Mouse (Mus musculus) T-cell, adult 2 months (primary cell): Measurements from ENCODE around the gene Igsf21.

Experiments used
- DNase-seq: peaks from one replicate; pipeline ENCODE4 v3.0.0; 2022; ENCODE audit warnings: low spot score

The Igsf21 gene

DNA sequence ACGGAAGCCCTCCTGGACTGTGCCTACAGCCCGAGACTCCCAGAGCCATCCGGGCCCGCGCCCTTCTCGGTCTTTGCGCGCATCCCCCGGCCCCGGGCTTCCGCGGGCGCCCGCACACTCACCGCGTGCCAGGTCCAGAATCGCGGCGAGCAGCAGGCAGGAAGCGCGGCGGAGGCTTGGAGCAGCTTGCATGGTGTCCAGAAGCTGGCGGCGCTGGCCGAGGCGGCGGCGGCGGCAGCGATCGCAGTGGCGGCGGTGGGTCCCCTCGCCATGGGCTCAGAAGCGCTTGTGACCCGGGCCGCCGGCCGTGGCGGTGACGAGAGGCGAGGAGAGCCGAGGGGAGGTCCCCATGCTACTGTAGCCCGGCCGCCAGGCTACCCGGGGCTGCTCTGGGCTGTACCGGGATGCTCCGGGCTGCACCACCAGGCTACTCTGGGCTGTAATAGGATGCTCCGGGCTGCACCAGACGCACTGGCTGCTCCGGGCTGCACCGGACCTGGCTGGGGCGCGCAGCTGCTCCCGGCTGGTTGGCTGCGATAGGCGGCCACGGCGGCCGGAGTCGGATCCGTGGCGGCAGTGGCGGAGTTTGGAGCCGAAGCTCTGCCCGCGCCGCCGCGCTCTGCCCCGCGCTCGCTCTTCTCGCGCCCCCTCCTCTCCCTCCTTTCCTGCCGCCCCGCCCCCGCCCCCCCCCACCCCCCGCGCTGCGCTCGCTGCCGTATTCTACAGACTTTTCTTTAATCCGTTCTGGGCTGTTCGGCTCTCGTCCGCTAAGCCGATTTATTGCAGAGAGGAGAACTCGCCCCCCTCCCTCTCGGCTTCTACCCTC is at the start of gene Igsf21:
TSS of gene Igsf21 (minus strand) at position 605 of the 826 bp plus-strand sequence.
- no peak for DNase-seq

DNA sequence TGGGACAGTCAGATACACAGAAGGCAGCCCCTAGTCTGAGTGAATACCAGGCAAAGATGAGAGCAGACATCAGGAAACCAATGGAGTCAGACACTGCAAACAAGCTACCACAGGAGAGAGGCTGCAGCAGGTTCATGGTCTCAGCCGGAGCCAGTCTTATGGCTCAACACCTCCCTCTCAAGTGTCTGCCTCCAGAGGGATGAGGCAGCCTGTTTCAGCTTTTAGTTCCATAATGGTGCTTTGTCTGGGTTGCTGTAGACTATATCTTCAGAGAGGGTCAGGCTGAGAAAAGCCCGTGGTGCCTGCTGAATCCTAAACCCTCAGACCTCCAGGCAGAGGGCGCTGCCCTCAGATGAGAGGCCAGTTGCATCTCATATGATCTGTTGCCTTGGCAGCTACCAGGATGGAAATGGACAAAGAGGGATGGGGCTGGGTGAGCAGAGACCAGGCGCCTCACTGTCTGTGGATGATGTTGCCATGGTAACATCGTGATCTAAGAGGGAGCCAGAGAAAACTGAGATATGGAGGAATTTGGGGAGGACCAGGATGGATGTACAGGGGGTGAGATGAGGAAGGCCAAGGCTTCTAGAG is 39.2 kb upstream of the Igsf21 start:
- DNase-seq = no peak

DNA sequence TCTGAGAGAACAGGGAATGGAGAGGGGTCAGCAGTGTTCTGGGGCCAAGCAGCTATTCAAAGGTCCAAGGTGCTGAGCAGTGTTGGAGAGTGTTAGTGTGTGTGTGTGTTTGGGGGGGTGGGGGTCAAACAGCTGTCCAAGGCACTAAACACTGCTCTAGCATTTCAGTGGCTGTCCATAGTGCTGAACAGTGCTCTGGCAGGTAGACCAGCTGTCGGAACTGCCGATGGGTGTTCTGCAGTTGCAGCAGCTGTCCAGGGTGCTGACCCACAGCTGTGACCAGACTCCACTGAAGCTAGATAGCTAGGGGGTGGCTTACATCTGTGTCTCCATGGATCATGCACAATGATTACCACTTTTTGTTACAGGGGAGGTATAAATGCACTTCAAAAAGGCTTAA is 36.8 kb upstream of the Igsf21 start:
- DNase-seq = no peak

DNA sequence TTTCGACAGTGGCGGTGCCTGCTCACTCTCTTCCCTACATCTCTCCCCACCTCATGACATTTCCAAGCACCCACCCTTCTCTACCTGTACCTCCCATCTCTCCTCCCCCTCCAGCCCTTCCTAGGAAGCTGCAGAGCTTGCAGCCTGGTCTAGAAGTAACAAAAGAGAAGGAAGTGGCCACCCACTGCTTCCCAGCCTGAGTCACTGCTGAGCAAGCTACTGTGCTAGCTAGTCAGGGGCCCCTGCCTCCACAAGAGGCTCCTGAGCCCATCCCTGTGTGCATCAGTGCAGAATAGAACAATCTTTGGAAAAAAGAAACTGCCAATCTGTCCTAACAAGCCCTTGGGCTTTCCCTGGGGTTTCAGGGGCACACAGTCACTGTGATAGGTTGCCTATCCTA is 31.7 kb upstream of the Igsf21 start:
- DNase-seq = no peak

DNA sequence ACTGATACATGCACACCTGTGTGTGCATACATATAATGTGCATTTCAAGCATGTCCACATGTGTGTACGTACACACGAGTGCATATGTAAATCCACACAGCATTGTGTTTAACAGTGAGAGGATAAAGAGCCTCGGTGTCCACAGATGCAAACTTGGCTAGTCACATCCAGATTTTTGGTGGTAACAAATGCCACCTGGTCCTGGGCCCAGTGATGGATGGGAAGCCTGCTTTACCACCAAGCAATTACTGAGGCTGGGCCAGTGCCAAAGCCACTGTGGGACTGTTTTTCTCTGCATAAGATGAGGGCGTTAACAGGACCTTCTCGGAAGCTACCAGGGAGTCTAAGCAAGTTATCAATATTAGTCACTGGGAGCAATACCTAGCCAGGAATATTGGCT is 25.3 kb upstream of the Igsf21 start:
- no peak for DNase-seq

DNA sequence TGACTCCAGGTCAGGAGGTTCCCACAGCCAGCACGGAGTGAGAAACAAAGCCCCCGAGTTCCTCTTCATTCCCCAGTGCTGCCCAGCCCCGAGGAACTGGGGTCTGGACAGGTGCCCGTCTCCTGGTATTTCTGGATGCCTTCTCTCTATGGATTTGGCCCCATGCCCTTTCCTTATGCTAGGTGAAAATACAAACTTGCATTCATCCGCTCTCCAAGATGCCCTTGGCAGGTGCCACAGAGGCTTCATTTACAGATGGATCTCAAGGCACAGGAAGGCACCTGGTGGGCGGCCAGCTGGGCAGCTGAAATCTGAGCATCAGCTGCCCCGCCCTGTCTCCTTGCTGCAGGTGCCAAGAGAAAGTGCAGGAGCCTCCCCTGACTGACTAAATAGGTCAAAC is 23.9 kb upstream of the Igsf21 start:
- DNase-seq = no peak

DNA sequence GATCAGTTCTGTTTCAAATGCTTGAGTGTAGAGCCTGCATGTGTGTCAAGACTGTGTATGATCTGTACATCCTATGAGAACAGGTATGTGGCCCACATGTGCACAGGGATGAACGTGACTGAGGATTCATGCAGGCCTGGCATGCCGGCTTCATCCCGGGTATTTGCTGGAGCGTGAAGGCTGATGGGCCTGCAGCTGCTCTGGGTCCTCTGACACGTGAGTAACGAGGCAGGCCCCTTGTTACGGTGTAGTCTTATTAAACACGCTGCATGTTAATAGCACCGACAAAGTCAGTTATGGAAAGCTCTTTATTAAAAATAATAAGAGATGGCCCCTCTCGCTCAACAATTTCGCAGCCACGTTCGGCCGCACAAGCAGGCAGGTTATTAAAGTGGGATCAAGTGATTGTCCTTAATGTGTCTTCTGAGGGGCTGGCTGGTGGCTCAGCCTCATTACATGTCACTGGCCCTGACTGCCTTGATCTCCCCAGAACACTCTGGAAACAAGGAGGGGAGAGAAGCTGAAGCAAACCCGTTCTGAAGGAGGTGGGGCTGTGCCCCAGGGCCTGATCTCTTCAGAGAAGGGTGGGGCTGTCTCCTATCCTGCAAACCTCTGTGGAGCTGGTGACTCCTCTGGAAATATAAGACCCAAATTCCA is 22.7 kb upstream of the Igsf21 start:
- DNase-seq = no peak

DNA sequence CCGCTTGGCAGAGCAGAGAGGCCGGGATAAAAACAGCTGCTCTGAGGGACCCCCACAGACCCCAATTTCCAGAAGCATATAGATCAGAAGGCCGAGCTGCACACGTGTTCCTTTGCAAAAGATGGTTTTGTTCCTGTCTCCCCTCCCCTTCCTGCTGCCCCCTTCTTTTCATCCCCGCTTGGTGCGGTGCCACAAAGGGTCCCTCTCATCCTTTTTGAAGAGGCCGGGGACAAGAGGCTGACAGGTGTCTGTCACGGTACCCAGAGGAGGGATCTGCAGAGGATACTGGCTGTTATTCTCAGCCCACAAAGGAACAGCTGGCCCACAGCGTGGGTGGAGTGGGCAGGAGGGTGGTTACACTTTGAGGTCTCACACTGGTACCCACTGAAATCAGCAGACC is 21.3 kb upstream of the Igsf21 start:
- no peak for DNase-seq

DNA sequence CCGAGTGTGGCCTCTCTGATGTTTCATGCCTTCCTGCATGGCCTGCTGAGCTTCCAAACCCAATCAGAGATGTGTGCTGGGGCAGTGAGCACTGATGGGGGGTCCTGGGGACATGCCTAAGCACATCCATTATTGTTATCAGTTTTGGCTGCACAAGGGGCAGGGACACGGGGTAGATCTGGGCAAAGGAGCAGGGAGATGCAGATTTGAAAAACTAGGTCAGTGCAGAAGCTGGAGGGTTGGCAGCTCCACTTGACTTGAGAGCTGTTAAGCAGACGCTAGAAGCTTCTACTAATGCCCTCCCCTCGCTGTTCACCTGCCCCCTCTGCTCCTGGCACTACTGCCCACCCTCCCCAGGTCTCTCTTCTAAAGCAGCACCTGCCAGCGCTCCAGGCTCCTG is 20.5 kb upstream of the Igsf21 start:
- DNase-seq = no peak

DNA sequence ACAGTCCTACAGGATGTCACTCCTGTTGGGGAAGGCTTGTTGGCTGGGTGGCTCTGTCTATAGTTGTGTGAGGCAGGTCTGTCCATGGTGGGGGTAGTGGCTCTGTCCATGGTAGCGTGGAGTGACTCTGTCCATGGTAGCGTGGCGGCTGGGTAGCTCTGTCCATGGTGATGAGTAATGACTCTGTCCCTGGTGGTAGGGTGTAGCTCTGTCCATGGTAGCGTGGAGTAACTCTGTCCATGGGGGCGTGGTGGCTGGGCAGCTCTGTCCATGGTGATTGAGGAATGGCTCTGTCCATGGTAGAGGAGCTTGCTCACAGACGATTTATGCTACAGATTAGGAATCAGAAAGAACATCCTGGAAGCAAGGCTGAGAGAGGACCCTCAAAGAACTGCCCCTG is 12.4 kb upstream of the Igsf21 start:
- DNase-seq = no peak

DNA sequence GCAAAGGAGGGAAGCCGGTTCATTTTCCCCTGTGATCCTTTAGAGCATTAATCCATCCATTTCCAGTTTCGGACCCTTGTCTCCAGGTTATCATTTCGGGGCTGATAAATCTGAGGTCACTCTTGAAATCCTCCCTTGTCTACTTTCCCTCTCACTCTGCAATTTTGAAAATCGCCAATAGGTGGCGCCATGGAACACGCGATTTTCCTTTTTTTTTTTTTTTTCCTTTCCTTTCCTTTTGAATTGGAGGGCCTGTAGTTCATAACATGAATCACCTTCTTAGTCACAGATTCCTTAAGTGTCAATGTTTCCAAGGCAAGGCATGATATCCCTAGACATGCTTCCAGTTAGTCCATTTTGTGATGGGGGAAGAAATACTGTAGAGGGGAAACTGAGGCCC is 5.8 kb upstream of the Igsf21 start:
- DNase-seq = no peak

DNA sequence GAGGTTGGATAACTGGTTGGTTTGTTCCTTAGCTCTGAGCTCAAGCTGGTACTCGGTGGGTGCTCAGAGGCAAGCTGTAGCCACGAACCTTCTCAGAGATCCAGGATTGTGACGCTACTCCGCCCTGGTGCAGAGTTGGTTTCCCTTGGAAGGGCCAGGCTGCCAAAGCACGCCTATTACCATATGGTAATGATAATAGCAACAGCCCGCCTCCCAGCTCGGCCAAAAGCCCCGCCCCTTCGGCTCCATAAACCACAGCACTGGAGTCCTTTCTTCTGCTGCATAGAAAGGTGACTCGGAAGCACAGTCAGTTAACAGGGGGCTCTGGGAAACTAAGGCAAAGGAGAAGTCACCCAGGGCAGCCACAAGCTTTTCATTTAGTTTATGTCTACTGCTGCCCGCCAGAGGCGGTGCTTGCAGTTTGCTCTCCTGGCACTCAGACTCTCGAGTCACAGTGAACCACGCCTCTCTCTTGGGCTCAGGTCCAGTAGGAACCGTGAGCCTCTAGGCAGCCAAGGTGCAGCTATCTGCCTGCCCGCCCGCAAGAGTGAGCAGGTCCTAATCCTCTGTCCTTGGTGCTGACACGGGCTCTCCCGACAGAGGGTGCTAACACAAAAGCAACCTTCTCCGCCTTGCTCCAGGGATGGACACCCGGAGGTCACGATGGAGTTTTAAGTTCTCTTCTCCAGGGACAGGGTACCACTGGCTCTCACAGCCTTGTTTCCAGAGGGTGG is 2.6 kb upstream of the Igsf21 start:
- DNase-seq = no peak

DNA sequence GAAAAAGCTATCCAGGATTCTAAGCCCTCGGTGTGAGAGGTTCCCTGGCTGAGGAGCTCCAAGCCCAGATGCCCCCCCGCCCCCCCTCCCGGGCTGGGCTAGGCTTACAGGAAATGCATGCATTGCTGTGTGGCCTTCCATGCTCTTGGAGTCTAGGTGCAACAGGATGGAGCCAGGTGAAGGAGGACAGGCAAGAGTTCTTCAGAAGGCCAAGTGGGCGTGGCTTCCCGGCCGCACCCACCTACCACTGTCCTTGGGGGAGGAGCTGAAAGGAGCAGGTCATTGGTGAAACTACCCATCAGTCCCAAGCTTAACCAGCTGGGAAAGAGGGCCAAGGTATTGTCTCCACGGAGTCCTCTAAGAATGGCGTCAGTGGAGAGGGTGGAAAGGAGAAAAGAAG is 1.8 kb upstream of the Igsf21 start:
- DNase-seq = no peak

DNA sequence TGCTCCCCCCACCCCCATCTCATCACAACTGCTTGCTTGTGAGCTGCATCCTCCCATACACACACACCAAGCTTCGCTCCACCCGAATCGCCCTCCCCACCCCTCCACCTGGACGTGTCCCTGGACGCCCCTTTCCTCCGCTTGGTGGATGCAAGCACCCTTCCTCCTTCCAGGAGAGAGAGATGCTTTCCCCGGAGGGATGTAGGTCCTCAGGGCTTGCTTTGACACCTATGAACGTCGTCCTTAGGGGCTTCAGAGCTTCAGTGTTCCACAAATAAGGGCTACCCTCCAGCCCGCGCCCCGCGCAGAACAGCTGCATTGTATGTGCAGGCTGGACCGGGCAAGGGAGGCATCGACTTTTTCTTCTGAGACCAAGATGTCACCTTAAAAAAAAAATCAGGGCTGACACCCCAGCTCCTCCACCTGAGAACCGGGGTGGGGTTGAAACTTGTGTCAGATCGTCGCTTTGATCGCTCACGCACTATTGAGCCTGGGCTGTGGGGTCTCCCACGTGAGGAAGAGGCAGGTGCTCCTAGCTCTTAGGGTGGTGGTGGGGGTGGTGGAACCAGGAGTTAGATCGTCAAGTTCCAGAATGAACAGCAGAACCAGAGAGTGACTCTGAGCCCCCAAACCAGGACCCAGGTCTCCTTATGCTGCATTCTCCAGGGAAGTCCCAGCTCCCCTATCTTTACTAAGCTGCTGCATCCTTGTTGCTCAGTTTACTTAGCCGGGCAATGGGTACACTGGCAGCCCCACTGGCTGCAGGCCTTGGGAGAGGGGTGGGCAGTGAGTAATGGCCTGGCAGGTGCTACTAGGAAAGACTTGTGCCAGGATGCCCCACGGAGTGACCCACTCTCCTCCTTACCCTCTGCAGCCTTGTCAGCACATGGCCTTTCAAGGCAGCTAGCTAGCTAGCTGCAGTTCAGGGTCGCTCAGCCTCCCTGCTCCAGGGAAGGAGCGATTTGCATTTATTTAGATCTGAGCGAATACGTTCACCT is 721 bp upstream of the Igsf21 start:
- no peak for DNase-seq

DNA sequence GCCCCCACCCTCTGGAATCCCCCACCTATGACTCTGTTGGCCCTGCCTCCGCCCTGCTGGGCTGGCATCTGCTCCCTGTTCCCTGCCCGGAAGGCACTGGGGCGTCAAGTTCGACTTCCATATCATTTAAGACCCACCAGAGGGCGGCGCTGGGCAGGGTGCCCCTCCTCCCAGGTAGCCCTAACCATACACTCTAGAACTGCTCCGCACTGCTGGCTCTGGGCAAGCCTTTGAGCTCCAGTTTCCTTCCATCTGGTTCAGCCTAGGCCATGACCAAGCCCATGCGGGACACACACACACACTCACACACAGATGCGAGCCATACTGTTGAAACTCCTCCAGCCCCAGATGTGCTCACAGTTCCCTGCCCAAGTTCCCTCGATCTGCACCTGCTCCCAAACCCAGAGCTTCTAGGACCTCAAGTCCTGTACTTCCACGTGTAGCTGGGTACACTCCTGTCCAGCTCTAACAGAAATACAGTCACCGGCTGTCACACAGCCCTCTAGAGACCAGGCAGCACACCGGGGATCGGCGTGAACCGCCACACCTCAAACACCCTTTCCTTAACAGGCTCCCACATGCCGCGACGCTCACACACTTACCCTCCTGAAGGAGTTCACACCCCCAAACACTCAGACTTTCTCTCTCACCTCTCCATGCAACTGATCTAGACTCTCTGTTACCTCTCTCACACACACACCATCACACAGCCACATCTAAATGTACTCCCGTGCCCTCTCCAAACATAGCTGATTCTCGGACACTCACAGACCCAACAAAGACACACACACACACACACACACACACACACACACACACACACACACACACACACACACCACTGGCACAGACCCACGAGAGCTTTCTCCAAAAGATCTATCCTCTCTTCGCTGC is 1.1 kb downstream of the Igsf21 start:
- no peak for DNase-seq

DNA sequence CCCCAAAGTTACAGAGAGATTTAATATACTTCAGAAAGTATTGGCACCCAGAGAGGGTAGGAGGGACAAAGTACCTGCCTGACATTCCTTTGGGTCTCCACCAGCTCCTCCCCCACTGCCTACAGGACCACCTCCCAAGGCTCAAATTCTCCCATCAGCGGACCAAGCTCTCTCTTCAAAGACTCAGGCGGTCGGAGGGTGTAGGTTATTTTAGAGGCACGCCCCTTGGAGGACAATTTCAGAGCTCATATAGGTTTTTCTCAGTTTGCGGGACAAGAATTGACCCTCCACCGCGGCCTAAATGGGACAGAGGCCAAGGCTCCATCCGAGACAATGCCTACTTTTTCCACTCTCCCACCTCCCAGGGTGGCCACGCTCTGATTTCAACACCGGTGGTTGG is 1.7 kb downstream of the Igsf21 start:
- DNase-seq = no peak

DNA sequence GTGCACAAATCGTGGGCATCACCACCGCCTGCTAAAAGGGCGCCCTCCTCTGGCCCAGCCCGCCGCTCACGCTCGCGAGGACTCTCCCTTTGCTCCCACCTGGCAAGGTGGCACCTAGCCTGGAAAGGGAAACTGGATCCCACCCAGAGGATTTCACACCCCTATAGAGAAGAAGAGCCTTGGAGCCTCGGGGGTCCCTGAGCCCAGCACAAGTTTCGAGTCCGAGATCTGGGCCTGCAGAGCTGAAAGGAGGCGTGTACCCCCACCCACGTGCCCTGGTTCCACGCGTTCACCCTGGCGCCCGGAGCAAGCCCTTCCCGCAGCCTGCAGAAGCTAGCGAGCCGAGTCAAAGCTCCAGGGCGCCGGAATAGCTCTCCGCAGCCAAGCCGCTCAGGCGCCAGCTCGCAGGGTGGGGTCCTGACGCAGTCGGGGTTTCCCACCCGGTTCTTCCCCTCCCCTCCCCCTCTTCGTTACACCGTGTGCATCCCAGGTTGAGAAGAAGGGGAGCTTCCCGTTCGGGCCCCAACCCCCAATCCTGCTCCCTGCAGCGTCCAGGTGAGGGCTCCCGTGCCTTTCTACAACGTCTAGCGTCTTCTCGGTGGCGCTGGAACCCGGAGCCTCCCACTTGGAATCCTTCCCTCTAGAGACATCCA is 2.3 kb downstream of the Igsf21 start:
- no peak for DNase-seq

DNA sequence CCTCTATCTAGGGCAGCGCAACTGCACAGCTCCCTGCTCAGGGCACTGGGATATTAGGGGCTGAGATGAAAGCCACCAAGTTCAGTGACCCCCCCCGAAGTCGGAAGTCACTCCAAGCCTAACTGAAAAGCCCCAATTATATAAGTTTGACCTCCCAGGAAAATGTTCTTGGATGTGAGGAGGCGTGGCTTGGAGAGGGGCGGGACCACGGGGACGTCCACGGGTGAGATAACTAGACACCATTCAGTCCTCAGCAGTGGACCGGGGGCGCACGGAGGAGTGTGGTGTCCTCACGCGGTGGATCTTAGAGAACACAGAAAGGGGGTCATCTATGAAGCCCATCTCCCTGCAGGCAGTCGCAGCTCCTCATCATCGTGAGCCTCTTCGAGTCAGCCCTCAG is 3.4 kb downstream of the Igsf21 start:
- no peak for DNase-seq

DNA sequence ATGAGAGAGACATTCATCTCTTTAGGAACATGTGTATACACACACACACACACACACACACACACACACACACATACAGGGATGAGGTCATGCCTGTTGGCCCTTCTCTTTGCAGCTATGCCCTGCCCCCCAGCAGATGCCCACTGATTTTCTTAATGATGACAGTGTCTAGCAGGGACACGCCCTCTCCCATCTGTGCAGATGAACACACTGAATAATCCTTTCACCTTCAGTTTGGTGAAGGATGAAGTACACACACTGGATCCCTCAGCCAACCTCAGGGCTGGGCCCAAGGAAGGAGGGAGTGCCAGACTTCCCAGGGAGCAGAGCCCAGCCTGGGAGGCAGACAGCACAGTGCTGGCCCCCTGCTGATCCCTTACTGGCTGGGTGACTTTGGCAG is 4.3 kb downstream of the Igsf21 start:
- DNase-seq = no peak

DNA sequence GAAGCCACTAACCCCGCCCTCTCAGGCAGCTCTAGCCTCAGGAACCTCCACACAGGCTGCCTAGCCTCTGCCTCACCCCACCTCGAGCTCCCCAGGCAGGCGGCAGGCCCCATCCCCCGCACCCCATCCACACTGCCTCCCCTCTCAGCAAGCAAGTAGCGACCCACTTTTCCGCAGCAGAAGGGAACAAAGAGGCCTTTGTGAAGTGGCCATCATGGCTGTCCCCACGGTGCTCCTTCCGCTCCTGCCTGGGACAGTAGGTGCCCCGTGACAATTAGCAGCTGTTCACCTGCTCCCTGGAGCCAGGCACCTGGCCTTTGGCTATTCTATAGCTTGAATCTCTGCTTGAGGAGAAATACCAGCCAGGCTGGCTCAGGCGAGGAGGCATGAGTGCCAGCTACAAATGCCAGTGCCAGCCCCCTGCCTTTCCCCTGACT is 9.3 kb downstream of the Igsf21 start:
- no peak for DNase-seq
